Mouse (Mus musculus) kidney, postnatal 10 days (tissue): ENCODE data around the gene Olfr148.

Experiments
- DNase-seq: peaks from one replicate; pipeline ENCODE4 v3.0.0; 2021; ENCODE audit warnings: mixed read lengths

Olfr148 gene

GRCm38 (mm10) chr9:39610355-39610754 is at the start of gene Olfr148:
TSS of gene Olfr148 (plus strand) at chr9:39610655.
- DNase-seq, result no peak

- no peak for DNase-seq
Measured at GRCm38 (mm10) chr9:39575469-39575868, 35.0 kb upstream of the Olfr148 start, which contains the start of gene Olfr959. TSS of gene Olfr959 (minus strand) at chr9:39575569.

GRCm38 (mm10) chr9:39577050-39577449 is 33.4 kb upstream of the Olfr148 start:
- no peak for DNase-seq

GRCm38 (mm10) chr9:39602536-39603332 is 7.7 kb upstream of the Olfr148 start:
- DNase-seq, result peak; percentile 17

GRCm38 (mm10) chr9:39603333-39603845 is 7.1 kb upstream of the Olfr148 start:
- DNase-seq, result peak; percentile 13

- DNase-seq, result peak; percentile 4
Measured at GRCm38 (mm10) chr9:39603999-39604453, 6.4 kb upstream of the Olfr148 start, which contains the start of gene AW551984. TSS of gene AW551984 (minus strand) at chr9:39604403.

- DNase-seq, result no peak
Measured at GRCm38 (mm10) chr9:39608497-39608896, 2.0 kb upstream of the Olfr148 start.

GRCm38 (mm10) chr9:39611953-39612352 is 1.5 kb downstream of the Olfr148 start:
- DNase-seq, result peak; percentile 30

GRCm38 (mm10) chr9:39621073-39621472 is 10.6 kb downstream of the Olfr148 start, which contains the start of gene Olfr960:
TSS of gene Olfr960 (plus strand) at chr9:39621373.
- DNase-seq, result no peak

- no peak for DNase-seq
Measured at GRCm38 (mm10) chr9:39623783-39624182, 13.3 kb downstream of the Olfr148 start.

- DNase-seq, result no peak
Measured at GRCm38 (mm10) chr9:39624711-39625110, 14.3 kb downstream of the Olfr148 start.

GRCm38 (mm10) chr9:39629069-39629468 is 18.6 kb downstream of the Olfr148 start:
- DNase-seq, result no peak

- DNase-seq, result no peak
Measured at GRCm38 (mm10) chr9:39633913-39634594, 23.6 kb downstream of the Olfr148 start.

GRCm38 (mm10) chr9:39644785-39645184 is 34.3 kb downstream of the Olfr148 start, which contains the start of gene Olfr961:
TSS of gene Olfr961 (plus strand) at chr9:39645085.
- DNase-seq, result no peak

GRCm38 (mm10) chr9:39647382-39647781 is 36.9 kb downstream of the Olfr148 start:
- no peak for DNase-seq

- DNase-seq, result no peak
Measured at GRCm38 (mm10) chr9:39654756-39655396, 44.4 kb downstream of the Olfr148 start.
